Mouse (Mus musculus) MEL (cell line): ENCODE measurements around the gene Herc2.

Experiments used
- CTCF ChIP-seq, 3 experiments: IDR thresholded peaks in 2 of 3; conservative IDR thresholded peaks in 1 of 3; 2 replicates each; pipeline ENCODE4 v1.5.1; 2011 to 2012; ENCODE audit warnings: low read length in 3 of 3, low read depth in 2 of 3, mild to moderate bottlenecking in 2 of 3, improper control_type of control experiment in 1 of 3, inconsistent platforms in 1 of 3, mixed read lengths in 1 of 3, moderate library complexity in 1 of 3; ENCODE audit not compliant: control insufficient read depth in 1 of 3, insufficient read depth in 1 of 3, poor library complexity in 1 of 3, severe bottlenecking in 1 of 3
- ELF1 ChIP-seq: IDR thresholded peaks from 2 replicates; pipeline ENCODE4 v1.6.1; 2014; ENCODE audit warnings: low read depth, mild to moderate bottlenecking, inconsistent platforms, low read length, improper control_type of control experiment, moderate library complexity
- EP300 ChIP-seq, 2 experiments: IDR thresholded peaks; 2 replicates each; pipeline ENCODE4 v1.6.1; 2011; ENCODE audit warnings: improper control_type of control experiment in 2 of 2, low read length in 2 of 2, low read depth in 1 of 2, mild to moderate bottlenecking in 1 of 2
- MEF2A ChIP-seq: IDR thresholded peaks from 2 replicates; pipeline ENCODE4 v1.6.1; 2014; ENCODE audit warnings: low read depth, mild to moderate bottlenecking, inconsistent platforms, low read length, improper control_type of control experiment; ENCODE audit not compliant: poor library complexity, insufficient replicate concordance, severe bottlenecking; ENCODE audit errors: extremely low read depth
- NELFE ChIP-seq: IDR thresholded peaks from 2 replicates; pipeline ENCODE4 v1.6.1; 2011; ENCODE audit warnings: low read depth, low read length, improper control_type of control experiment
- POLR2A ChIP-seq, 2 experiments: IDR thresholded peaks; 2 replicates each; pipeline ENCODE4 v1.6.1; 2011 to 2012; ENCODE audit warnings: low read length in 2 of 2, mild to moderate bottlenecking in 2 of 2, control low read depth in 1 of 2, improper control_type of control experiment in 1 of 2, low read depth in 1 of 2, moderate library complexity in 1 of 2; ENCODE audit not compliant: control insufficient read depth in 1 of 2, insufficient read depth in 1 of 2, poor library complexity in 1 of 2
- SMC3 ChIP-seq: IDR thresholded peaks from 2 replicates; pipeline ENCODE4 v1.6.1; 2011; ENCODE audit warnings: low read depth, low read length, improper control_type of control experiment
- USF1 ChIP-seq: IDR thresholded peaks from 2 replicates; pipeline ENCODE4 v1.6.1; 2014; ENCODE audit warnings: low read depth, mild to moderate bottlenecking, inconsistent platforms, low read length, improper control_type of control experiment, moderate library complexity
- ZNF384 ChIP-seq: IDR thresholded peaks from 2 replicates; pipeline ENCODE4 v1.6.1; 2012; ENCODE audit warnings: low read depth, mild to moderate bottlenecking, inconsistent platforms, low read length, improper control_type of control experiment

- no peak for TF ChIP-seq CTCF (IDR thresholded peaks at IDR 0.05 in 2 of 3, conservative IDR thresholded peaks at IDR 0.05 in 1 of 3; ENCODE audit: control insufficient read depth in 1 of 3, insufficient read depth in 1 of 3, low read depth in 2 of 3, low read length in 3 of 3, poor library complexity in 1 of 3, severe bottlenecking in 1 of 3)
- no peak for TF ChIP-seq USF1
- no peak for TF ChIP-seq POLR2A (IDR thresholded peaks at IDR 0.05; ENCODE audit: control insufficient read depth in 1 of 2, insufficient read depth in 1 of 2, low read depth in 1 of 2, low read length in 2 of 2, poor library complexity in 1 of 2)
- no peak for TF ChIP-seq ZNF384
- no peak for TF ChIP-seq SMC3
- TF ChIP-seq ELF1 = no peak
- no peak for TF ChIP-seq EP300 (IDR thresholded peaks at IDR 0.05; ENCODE audit: low read depth in 1 of 2, low read length in 2 of 2)
- TF ChIP-seq NELFE = no peak
- TF ChIP-seq MEF2A = no peak
These were observed 39.1 kb downstream of the Herc2 start for GRCm38 (mm10) chr7:56089097-56089496.
